Mouse (Mus musculus): Measurements from ENCODE around the gene Rps24. TPM values are rescaled to one million over a fixed set of nuclear protein-coding genes. Genes with fewer than 3 reads are reported as not detected.
"Not testable (repeated sequence)": the region's sequence is repeated elsewhere in the genome, so short reads cannot be mapped to it uniquely, and the experiment has no call there.

Gene Rps24
- 939 and 1,035 TPM in 2 replicates for polyA plus RNA-seq (2014; fragmentation: Nextera tagmentation; extraction: Ambion mirVana)

DNA sequence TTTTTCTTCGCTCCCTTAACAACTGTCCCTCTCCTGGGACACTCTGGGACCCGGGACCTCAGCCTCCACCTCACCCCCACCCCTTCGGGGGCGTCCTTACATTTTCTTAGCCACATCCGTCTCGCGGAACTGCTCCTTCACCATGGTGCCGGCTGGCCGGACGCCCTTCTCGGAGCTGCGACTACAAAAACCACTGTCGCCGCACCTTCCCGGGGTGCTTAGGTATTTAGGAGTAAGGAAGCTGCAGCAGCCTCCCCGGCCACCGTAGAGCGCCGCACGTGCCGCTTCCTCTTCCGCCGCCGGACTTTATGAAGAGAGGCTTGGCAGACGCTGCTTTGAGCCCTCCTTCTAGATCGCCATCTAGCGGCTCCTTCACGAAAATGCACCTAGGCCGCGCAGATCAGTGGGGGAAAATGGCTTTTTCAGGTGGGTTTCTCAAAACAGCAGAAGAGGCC lies at the start of gene Rps24, which contains the start of gene Polr3a:
Gene Rps24, plus strand, starts transcription at position 353 of the 455 bp plus-strand sequence.
Gene Polr3a, minus strand, starts transcription at position 286 of the 455 bp plus-strand sequence.
- Histone ChIP-seq H3K4me1 (replicated peaks; ENCODE audit: control insufficient read depth, insufficient read depth, low read length) (peaks cover 2% of the 10 kb centered on the region; the same call in 1 of the 2 replicates), H3K27me3 (ENCODE audit: control insufficient read depth, insufficient read depth, low read length) (no peaks in the 10 kb centered on the region), H3K36me3 (ENCODE audit: control insufficient read depth, insufficient read depth, low read length) (no peaks in the 10 kb centered on the region), H3K4me2 (ENCODE audit: low read depth, low read length, severe bottlenecking) (peak within 1 kb of the TSS; percentile 69), H3K4me3 (ENCODE audit: low read depth, low read length) (peak within 1 kb of the TSS; percentile 88), H3K27ac (ENCODE audit: low read depth, low read length) (no peak within 1 kb of the TSS), H3K9ac (ENCODE audit: low read length) (peak within 1 kb of the TSS; percentile 83), H3K9me3 (ENCODE audit: control insufficient read depth, low read length) (no peaks in the 10 kb centered on the region)
- DNase-seq (ENCODE audit: low spot score) = peak; percentile 94
- 0% methylated on average over 30 of the region's 30 CpGs for WGBS
- peak; percentile 72 for ATAC-seq (replicated peaks; ENCODE audit: low FRiP score)

DNA sequence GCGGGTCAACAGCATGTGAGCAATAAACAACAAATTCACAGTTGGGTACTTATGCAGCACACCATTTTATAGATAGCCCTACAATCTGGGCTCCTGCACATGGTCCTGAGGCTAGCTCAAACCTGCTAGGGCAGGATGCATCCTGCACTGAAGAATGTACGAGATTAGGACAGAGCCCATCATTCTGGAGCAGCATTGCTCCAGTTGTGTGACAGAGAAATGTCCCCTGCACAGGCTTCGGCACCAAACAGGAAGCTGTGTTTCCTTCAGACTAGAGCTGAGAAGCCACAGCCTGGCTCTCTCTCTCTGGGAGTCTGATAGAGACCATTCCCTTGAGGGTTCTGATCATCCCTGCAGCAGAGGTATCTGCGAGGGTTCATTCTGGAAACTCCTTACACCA lies 43.4 kb upstream of the Rps24 start:
- H3K4me3 ChIP-seq (ENCODE audit: low read depth, low read length); ATAC-seq (replicated peaks; ENCODE audit: low FRiP score); H3K36me3 ChIP-seq (ENCODE audit: control insufficient read depth, insufficient read depth, low read length); H3K9me3 ChIP-seq (ENCODE audit: control insufficient read depth, low read length); H3K27ac ChIP-seq (ENCODE audit: low read depth, low read length); H3K4me1 ChIP-seq (replicated peaks; ENCODE audit: control insufficient read depth, insufficient read depth, low read length); DNase-seq (ENCODE audit: low spot score); H3K27me3 ChIP-seq (ENCODE audit: control insufficient read depth, insufficient read depth, low read length); H3K4me2 ChIP-seq (ENCODE audit: low read depth, low read length, severe bottlenecking); H3K9ac ChIP-seq (ENCODE audit: low read length): not testable (repeated sequence)
- WGBS = 92% methylated on average over 4 of the region's 4 CpGs

DNA sequence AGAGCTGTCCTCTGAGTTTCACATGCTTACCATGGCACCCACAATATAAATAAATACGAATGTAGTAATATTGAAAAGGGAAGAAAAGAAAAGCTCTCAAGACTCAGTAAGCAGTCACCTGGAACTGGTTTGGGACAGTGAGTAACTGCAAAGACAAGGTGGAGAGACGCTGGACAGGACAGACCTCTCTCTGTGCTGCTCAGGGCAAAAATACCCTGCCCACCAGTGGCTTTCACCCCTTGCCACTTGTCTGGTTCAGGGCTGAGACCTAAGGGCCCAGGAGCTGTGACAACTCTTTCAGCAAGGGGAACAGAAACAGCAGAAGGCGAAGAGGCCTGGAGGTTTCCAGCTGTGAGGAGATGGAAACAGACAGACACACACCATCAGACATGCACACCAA lies 28.7 kb upstream of the Rps24 start:
- DNase-seq (ENCODE audit: low spot score) (no peak), ATAC-seq (replicated peaks; ENCODE audit: low FRiP score) (no peak)
- no peaks in the 10 kb centered on the region; the same call in 1 of the 2 replicates for H3K36me3 ChIP-seq (ENCODE audit: control insufficient read depth, insufficient read depth, low read length)
- H3K4me1 ChIP-seq (replicated peaks; ENCODE audit: control insufficient read depth, insufficient read depth, low read length) = no peaks in the 10 kb centered on the region
- H3K9me3 ChIP-seq (ENCODE audit: control insufficient read depth, low read length) = no peaks in the 10 kb centered on the region
- H3K9ac ChIP-seq (ENCODE audit: low read length) = no peak overlapping the region
- H3K4me2 ChIP-seq (ENCODE audit: low read depth, low read length, severe bottlenecking) = no peak overlapping the region
- 86% methylated on average over 3 of the region's 3 CpGs for WGBS
- no peak overlapping the region for H3K27ac ChIP-seq (ENCODE audit: low read depth, low read length)
- no peak overlapping the region for H3K4me3 ChIP-seq (ENCODE audit: low read depth, low read length)
- H3K27me3 ChIP-seq (ENCODE audit: control insufficient read depth, insufficient read depth, low read length) = no peaks in the 10 kb centered on the region

DNA sequence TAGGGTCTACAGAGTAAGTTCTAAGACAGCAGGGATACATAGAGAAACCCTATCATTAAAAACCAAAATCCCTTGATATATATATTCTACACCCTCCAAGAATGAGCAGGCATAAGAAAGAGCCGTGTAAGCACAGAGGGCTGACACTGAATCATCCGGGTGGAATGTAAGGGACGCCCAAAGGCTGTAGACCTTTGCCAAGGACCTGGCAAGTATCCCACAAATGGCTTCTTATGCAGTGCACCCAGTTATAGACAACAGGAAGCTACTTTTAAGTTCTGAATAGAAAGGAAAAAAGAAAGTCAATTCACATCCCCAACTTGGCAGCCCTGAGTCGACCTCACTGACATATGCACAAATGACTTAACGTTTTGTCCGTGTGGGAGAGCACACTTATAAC lies 18.1 kb upstream of the Rps24 start:
- Histone ChIP-seq H3K27ac (ENCODE audit: low read depth, low read length) (no peak overlapping the region), H3K36me3 (ENCODE audit: control insufficient read depth, insufficient read depth, low read length) (peaks cover 12% of the 10 kb centered on the region; the same call in 1 of the 2 replicates)

DNA sequence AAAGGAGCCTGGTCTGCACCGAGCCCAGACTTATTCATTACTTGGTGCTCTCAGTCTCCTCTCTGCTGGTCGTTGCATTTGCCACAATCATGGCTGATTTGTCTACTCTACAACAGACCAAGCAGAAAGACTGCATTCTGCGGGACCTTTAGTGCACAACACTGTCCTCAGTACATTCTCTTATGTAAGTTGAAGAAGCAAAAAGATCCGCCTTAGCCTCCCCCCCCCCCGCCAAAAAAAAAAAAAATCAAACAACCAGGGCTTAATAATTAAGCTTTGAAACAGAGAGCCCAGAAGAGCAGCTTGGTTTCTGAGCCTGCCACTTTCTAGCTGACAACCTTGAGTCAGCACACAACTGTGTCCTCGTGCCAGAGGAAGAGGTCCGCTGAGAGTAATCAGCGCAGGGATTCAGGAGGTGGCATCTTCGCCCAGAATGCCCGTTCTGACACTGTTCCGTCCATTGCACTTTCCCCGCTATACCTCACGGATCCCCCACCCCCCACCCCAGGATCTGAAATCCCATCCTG lies 621 bp upstream of the Rps24 start:
- Histone ChIP-seq H3K4me2 (ENCODE audit: low read depth, low read length, severe bottlenecking) (peak overlapping the region; percentile 69), H3K36me3 (ENCODE audit: control insufficient read depth, insufficient read depth, low read length) (no peaks in the 10 kb centered on the region), H3K9me3 (ENCODE audit: control insufficient read depth, low read length) (no peaks in the 10 kb centered on the region), H3K9ac (ENCODE audit: low read length) (peak overlapping the region; percentile 83), H3K27ac (ENCODE audit: low read depth, low read length) (no peak overlapping the region), H3K4me3 (ENCODE audit: low read depth, low read length) (peak overlapping the region; percentile 88), H3K27me3 (ENCODE audit: control insufficient read depth, insufficient read depth, low read length) (no peaks in the 10 kb centered on the region), H3K4me1 (replicated peaks; ENCODE audit: control insufficient read depth, insufficient read depth, low read length) (no peaks in the 10 kb centered on the region; the same call in 1 of the 2 replicates)
- ATAC-seq (replicated peaks; ENCODE audit: low FRiP score) (no peak), DNase-seq (ENCODE audit: low spot score) (no peak)
- WGBS = 6% methylated on average over 13 of the region's 13 CpGs

More for the DNA sequence above, 18.1 kb upstream of the Rps24 start:
- H3K9me3 ChIP-seq (ENCODE audit: control insufficient read depth, low read length) = no peaks in the 10 kb centered on the region
- WGBS = 93% methylated on average over 6 of the region's 6 CpGs
- H3K4me2 ChIP-seq (ENCODE audit: low read depth, low read length, severe bottlenecking) = no peak overlapping the region
- no peak overlapping the region for H3K9ac ChIP-seq (ENCODE audit: low read length)
- ATAC-seq (replicated peaks; ENCODE audit: low FRiP score) (no peak), DNase-seq (ENCODE audit: low spot score) (no peak)
- no peaks in the 10 kb centered on the region for H3K4me1 ChIP-seq (replicated peaks; ENCODE audit: control insufficient read depth, insufficient read depth, low read length)
- H3K4me3 ChIP-seq (ENCODE audit: low read depth, low read length) = no peak overlapping the region
- H3K27me3 ChIP-seq (ENCODE audit: control insufficient read depth, insufficient read depth, low read length) = no peaks in the 10 kb centered on the region

DNA sequence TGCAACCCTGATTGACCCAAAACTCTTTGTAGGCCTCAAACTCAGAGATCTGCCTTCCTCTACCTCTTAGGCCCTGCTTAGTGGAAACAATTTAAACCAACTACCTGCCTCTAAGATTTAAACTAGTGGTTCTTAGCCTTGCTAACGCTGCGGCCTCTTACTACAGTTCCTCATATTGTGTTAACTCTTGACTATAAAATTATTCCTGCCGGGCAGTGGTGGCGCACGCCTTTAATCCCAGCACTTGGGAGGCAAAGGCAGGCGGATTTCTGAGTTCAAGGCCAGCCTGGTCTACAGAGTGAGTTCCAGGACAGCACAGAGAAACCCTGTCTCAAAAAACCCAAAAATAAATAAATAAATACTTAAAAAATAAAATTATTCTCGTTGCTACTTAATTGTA lies 2.8 kb downstream of the Rps24 start:
- ATAC-seq (replicated peaks; ENCODE audit: low FRiP score); H3K4me2 ChIP-seq (ENCODE audit: low read depth, low read length, severe bottlenecking): not testable (repeated sequence)
- WGBS = 91% methylated on average over 7 of the region's 7 CpGs

DNA sequence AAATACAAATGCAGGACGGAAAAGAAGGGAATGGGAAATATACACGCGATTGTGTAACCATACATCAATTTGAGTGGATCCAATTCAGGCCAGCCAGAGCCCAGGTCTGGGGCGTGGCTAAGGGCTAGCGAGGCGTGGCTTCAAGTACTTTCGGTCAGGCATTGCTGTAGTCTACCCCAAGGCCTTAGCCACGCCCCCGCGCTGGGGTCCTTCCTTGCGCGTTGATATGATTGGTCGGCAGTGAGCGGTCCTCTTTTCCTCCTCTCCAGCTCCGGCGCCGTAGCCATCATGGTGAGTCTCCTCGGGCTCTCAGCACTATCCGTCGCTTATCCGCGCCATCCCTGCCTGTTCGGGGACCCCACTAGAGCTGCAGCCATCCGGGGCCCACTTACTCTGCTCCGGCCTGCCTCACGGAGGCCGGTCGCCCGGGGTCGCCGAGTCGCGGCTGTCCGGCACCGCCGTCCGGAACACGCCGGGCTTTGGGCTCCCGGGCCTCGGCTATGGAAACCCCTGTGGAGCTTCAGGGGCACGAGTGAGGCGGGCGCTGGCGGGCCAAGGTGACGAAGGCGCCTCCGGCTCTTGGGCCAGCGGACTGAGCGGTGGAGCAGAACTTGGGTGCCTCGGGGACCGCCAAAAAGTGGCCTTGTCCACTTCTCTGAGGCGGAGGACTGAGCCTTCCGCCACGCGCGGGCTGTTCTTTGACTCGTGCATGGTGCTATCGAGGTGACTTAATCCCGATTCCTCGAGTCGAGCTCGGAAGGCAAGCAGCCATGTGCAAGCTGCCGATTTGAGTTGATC lies 3.7 kb downstream of the Rps24 start:
- Histone ChIP-seq H3K4me2 (ENCODE audit: low read depth, low read length, severe bottlenecking) (peak overlapping the region; percentile 58), H3K27ac (ENCODE audit: low read depth, low read length) (peak overlapping the region; percentile 43), H3K4me1 (replicated peaks; ENCODE audit: control insufficient read depth, insufficient read depth, low read length) (peaks cover 16% of the 10 kb centered on the region; the same call in 1 of the 2 replicates), H3K27me3 (ENCODE audit: control insufficient read depth, insufficient read depth, low read length) (no peaks in the 10 kb centered on the region), H3K4me3 (ENCODE audit: low read depth, low read length) (peak overlapping the region; percentile 70), H3K9me3 (ENCODE audit: control insufficient read depth, low read length) (no peaks in the 10 kb centered on the region), H3K9ac (ENCODE audit: low read length) (peak overlapping the region; percentile 99), H3K36me3 (ENCODE audit: control insufficient read depth, insufficient read depth, low read length) (peaks cover 21% of the 10 kb centered on the region; the same call in 1 of the 2 replicates)
- ATAC-seq (replicated peaks; ENCODE audit: low FRiP score) (peak; percentile 93), DNase-seq (ENCODE audit: low spot score) (peak; percentile 99)
- 1% methylated on average over 63 of the region's 64 CpGs for WGBS

More for the DNA sequence above, 2.8 kb downstream of the Rps24 start:
- DNase-seq (ENCODE audit: low spot score); H3K27ac ChIP-seq (ENCODE audit: low read depth, low read length); H3K27me3 ChIP-seq (ENCODE audit: control insufficient read depth, insufficient read depth, low read length); H3K9ac ChIP-seq (ENCODE audit: low read length); H3K9me3 ChIP-seq (ENCODE audit: control insufficient read depth, low read length); H3K4me3 ChIP-seq (ENCODE audit: low read depth, low read length): not testable (repeated sequence)
- H3K4me1 ChIP-seq (replicated peaks; ENCODE audit: control insufficient read depth, insufficient read depth, low read length) = peaks cover 16% of the 10 kb centered on the region; the same call in 1 of the 2 replicates
- peaks cover 21% of the 10 kb centered on the region; the same call in 1 of the 2 replicates for H3K36me3 ChIP-seq (ENCODE audit: control insufficient read depth, insufficient read depth, low read length)

DNA sequence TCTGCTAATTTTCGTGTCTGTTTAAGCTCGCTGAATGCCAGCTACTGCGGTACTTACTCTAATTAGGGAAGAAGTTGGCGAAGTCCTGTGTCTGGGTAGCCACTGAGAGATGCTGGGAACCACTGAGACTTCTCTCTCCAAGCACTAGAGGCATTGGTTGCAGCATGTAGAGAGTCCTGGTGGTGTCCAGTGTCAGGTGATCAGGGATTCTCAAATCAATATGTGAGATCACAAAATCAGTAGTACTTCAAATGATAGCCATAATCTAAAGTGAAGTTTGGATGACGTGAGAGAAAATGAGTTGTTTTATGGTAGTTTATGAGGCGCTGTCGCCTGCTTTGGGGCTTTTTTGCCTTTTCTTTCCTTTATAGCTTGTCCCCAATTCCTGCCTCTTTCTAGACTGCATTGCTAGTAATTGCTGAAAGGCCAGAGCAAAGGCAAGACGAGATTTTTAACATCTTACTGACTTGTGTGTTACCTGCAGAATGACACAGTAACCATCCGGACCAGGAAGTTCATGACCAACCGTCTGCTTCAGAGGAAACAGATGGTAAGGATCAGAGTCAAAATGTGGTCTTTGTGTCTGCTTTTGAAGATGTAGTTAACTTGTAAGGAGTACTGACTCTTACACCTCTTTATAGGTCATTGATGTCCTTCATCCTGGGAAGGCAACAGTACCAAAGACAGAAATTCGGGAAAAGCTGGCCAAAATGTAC lies 4.5 kb downstream of the Rps24 start:
- DNase-seq (ENCODE audit: low spot score) (no peak), ATAC-seq (replicated peaks; ENCODE audit: low FRiP score) (no peak)
- no peaks in the 10 kb centered on the region for H3K27me3 ChIP-seq (ENCODE audit: control insufficient read depth, insufficient read depth, low read length)

More for the DNA sequence above, 4.5 kb downstream of the Rps24 start:
- WGBS = 7% methylated on average over 11 of the region's 11 CpGs
- no peaks in the 10 kb centered on the region for H3K9me3 ChIP-seq (ENCODE audit: control insufficient read depth, low read length)
- peak overlapping the region; percentile 31; the same call in 1 of the 2 replicates for H3K27ac ChIP-seq (ENCODE audit: low read depth, low read length)
- H3K4me2 ChIP-seq (ENCODE audit: low read depth, low read length, severe bottlenecking) = peak overlapping the region; percentile 58
- peaks cover 16% of the 10 kb centered on the region; the same call in 1 of the 2 replicates for H3K4me1 ChIP-seq (replicated peaks; ENCODE audit: control insufficient read depth, insufficient read depth, low read length)
- H3K36me3 ChIP-seq (ENCODE audit: control insufficient read depth, insufficient read depth, low read length) = peaks cover 28% of the 10 kb centered on the region; the same call in 1 of the 2 replicates
- peak overlapping the region; percentile 70 for H3K4me3 ChIP-seq (ENCODE audit: low read depth, low read length)
- H3K9ac ChIP-seq (ENCODE audit: low read length) = peak overlapping the region; percentile 99
